Mouse (Mus musculus): Measurements from ENCODE around the gene Ppm1a. TPM values are rescaled to one million over a fixed set of nuclear protein-coding genes. Genes with fewer than 3 reads are reported as not detected.

Gene Ppm1a
- polyA plus RNA-seq, 1 experiment from 2014 or later, result 59.5 TPM

DNA sequence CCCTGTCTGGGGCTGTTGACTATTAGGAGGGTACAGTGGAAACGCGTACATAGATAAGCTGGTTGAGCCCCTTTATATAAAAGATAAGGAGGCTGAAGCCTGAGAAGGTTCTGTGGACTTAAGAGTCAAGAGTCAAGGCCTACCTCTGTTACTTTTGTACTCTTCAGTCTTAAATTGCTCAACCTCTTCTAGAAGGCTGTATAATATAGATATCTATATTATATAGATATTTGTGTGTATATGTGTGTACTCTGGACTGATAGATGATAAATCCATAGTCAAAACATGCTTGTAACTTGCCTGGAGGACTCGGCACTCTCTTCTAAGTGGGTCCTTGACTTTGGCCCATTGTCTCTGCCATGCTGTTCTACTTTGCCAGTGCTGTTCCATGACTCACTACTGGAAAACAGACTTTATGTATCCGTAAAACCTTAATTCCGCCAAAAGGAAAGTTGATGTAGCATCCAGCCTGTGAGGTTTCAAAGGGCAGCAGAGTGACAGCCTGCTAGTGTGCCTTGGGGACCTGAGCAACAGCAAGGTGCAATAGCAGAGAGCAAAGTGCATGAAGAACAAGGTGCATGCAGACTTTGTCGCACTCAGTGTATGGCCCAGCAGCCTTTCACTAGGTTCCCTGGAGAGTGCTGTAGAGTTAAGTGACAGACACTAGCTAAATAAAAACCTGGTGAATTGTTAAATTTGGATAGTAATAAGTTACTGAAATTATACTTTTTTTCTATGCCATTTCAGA is 28.1 kb downstream of the Ppm1a start:
- no peak overlapping the region for H3K4me3 ChIP-seq (ENCODE audit: low read depth, low read length)
- H3K4me2 ChIP-seq (ENCODE audit: low read depth, low read length, severe bottlenecking), result no peak overlapping the region
- ATAC-seq (replicated peaks; ENCODE audit: low FRiP score), result no peak
- no peaks in the 10 kb centered on the region for H3K4me1 ChIP-seq (replicated peaks; ENCODE audit: control insufficient read depth, insufficient read depth, low read length)
- no peak for DNase-seq (ENCODE audit: low spot score)
- no peaks in the 10 kb centered on the region for H3K9me3 ChIP-seq (ENCODE audit: control insufficient read depth, low read length)
- no peak overlapping the region for H3K9ac ChIP-seq (ENCODE audit: low read length)
- no peak overlapping the region for H3K27ac ChIP-seq (ENCODE audit: low read depth, low read length)
- WGBS, result 97% methylated on average over 6 of the region's 6 CpGs
- no peaks in the 10 kb centered on the region for H3K27me3 ChIP-seq (ENCODE audit: control insufficient read depth, insufficient read depth, low read length)
- H3K36me3 ChIP-seq (ENCODE audit: control insufficient read depth, insufficient read depth, low read length), result peaks cover 3% of the 10 kb centered on the region; the same call in 1 of the 2 replicates

DNA sequence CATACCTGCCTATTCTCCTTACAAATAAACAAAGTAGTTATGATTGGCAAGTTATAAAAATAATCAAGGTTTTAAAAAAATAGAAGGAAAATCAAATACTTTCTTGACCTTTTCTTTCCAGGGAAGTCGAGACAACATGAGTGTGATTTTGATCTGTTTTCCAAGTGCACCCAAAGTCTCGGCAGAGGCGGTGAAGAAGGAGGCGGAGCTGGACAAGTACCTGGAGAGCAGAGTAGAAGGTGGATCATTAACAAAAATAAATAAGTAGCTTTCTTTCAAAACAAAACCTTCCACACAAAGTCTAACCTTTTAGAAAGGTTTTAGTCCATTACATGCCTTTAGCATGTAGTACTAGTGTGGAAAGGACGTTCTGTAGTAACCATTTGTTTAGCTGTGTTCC is 29.3 kb downstream of the Ppm1a start:
- 93% methylated on average over 5 of the region's 5 CpGs for WGBS
- no peak overlapping the region for H3K9ac ChIP-seq (ENCODE audit: low read length)
- H3K4me1 ChIP-seq (replicated peaks; ENCODE audit: control insufficient read depth, insufficient read depth, low read length), result no peaks in the 10 kb centered on the region
- no peak overlapping the region for H3K27ac ChIP-seq (ENCODE audit: low read depth, low read length)
- DNase-seq (ENCODE audit: low spot score) (no peak), ATAC-seq (replicated peaks; ENCODE audit: low FRiP score) (no peak)
- no peak overlapping the region for H3K4me3 ChIP-seq (ENCODE audit: low read depth, low read length)
- H3K9me3 ChIP-seq (ENCODE audit: control insufficient read depth, low read length), result no peaks in the 10 kb centered on the region
- no peaks in the 10 kb centered on the region for H3K27me3 ChIP-seq (ENCODE audit: control insufficient read depth, insufficient read depth, low read length)
- H3K36me3 ChIP-seq (ENCODE audit: control insufficient read depth, insufficient read depth, low read length), result peaks cover 3% of the 10 kb centered on the region; the same call in 1 of the 2 replicates
- no peak overlapping the region for H3K4me2 ChIP-seq (ENCODE audit: low read depth, low read length, severe bottlenecking)

GRCm38 (mm10) chr12:72786986-72787385 is 29.7 kb downstream of the Ppm1a start:
- H3K27me3 ChIP-seq (ENCODE audit: control insufficient read depth, insufficient read depth, low read length), result no peaks in the 10 kb centered on the region
- no peaks in the 10 kb centered on the region for H3K4me1 ChIP-seq (replicated peaks; ENCODE audit: control insufficient read depth, insufficient read depth, low read length)
- no peak overlapping the region for H3K4me3 ChIP-seq (ENCODE audit: low read depth, low read length)
- DNase-seq (ENCODE audit: low spot score), result no peak
- no peak overlapping the region for H3K27ac ChIP-seq (ENCODE audit: low read depth, low read length)
- no peaks in the 10 kb centered on the region for H3K9me3 ChIP-seq (ENCODE audit: control insufficient read depth, low read length)
- WGBS, result 94% methylated on average over 4 of the region's 4 CpGs
- H3K4me2 ChIP-seq (ENCODE audit: low read depth, low read length, severe bottlenecking), result no peak overlapping the region
- peaks cover 3% of the 10 kb centered on the region; the same call in 1 of the 2 replicates for H3K36me3 ChIP-seq (ENCODE audit: control insufficient read depth, insufficient read depth, low read length)
- H3K9ac ChIP-seq (ENCODE audit: low read length), result no peak overlapping the region
- ATAC-seq (replicated peaks; ENCODE audit: low FRiP score), result no peak

DNA sequence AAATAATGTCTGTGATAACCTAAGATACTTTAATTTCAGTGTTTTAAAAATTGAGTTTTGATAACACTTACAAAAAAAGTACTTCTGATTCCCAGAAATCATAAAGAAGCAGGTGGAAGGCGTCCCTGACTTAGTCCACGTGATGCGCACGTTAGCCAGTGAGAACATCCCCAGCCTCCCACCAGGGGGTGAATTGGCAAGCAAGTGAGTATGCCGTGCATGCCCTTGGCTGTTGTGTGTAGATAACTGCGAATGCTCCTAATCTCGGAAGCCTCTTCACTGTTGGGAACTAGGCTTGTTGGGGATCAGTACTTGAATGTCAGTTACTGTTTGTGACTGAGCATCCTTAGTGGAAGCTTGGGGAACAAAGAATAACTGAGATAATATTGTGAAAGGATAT is 33.3 kb downstream of the Ppm1a start:
- ATAC-seq (replicated peaks; ENCODE audit: low FRiP score) (no peak), DNase-seq (ENCODE audit: low spot score) (no peak)
- 72% methylated on average over 7 of the region's 7 CpGs for WGBS
- no peak overlapping the region for H3K4me3 ChIP-seq (ENCODE audit: low read depth, low read length)
- no peak overlapping the region for H3K27ac ChIP-seq (ENCODE audit: low read depth, low read length)
- no peaks in the 10 kb centered on the region for H3K4me1 ChIP-seq (replicated peaks; ENCODE audit: control insufficient read depth, insufficient read depth, low read length)
- no peak overlapping the region for H3K4me2 ChIP-seq (ENCODE audit: low read depth, low read length, severe bottlenecking)
- H3K9ac ChIP-seq (ENCODE audit: low read length), result no peak overlapping the region
- H3K36me3 ChIP-seq (ENCODE audit: control insufficient read depth, insufficient read depth, low read length), result no peaks in the 10 kb centered on the region; the same call in 1 of the 2 replicates
- H3K27me3 ChIP-seq (ENCODE audit: control insufficient read depth, insufficient read depth, low read length), result no peaks in the 10 kb centered on the region
- no peaks in the 10 kb centered on the region for H3K9me3 ChIP-seq (ENCODE audit: control insufficient read depth, low read length)

DNA sequence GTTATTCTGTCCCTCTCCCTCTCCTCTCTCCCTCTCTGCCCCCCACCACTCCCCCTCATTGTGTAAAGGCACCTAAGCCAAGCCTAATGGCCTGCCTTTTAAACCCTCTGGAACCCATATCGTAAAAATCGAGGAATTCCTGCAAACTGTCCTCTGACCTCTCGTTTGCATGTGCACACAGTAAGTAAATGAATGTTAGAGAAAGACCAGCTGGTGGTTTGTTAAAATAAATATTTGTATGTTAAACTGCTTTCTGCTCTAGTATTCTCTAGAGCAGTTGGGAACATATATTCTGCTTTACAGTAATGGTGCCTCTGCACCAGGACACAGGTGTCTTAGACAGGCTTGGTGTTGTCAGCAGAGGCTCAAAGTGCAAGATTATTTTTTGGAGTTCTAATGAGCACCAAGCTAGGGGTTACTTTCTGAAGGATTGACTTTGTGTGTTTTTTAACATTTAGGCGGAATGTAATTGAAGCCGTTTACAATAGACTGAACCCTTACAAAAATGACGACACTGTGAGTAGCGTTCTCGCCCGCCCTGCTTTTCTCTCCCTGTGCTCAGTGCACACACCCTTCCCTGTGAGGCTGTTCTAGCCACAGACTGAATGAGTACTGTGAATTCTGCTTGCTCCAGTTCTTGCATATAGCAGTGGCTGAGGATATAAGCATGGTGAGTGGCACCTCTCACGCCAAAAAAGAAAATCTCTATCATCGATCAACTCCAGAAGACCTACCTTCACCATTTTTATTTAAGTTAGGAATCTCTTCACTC is 35.3 kb downstream of the Ppm1a start:
- Histone ChIP-seq H3K27me3 (ENCODE audit: control insufficient read depth, insufficient read depth, low read length) (no peaks in the 10 kb centered on the region), H3K36me3 (ENCODE audit: control insufficient read depth, insufficient read depth, low read length) (no peaks in the 10 kb centered on the region; the same call in 1 of the 2 replicates), H3K9ac (ENCODE audit: low read length) (no peak overlapping the region), H3K4me1 (replicated peaks; ENCODE audit: control insufficient read depth, insufficient read depth, low read length) (no peaks in the 10 kb centered on the region), H3K9me3 (ENCODE audit: control insufficient read depth, low read length) (no peaks in the 10 kb centered on the region), H3K4me2 (ENCODE audit: low read depth, low read length, severe bottlenecking) (no peak overlapping the region), H3K27ac (ENCODE audit: low read depth, low read length) (no peak overlapping the region), H3K4me3 (ENCODE audit: low read depth, low read length) (no peak overlapping the region)
- ATAC-seq (replicated peaks; ENCODE audit: low FRiP score) (no peak), DNase-seq (ENCODE audit: low spot score) (no peak)
- 92% methylated on average over 11 of the region's 11 CpGs for WGBS

GRCm38 (mm10) chr12:72793983-72794382 is 36.7 kb downstream of the Ppm1a start:
- H3K27me3 ChIP-seq (ENCODE audit: control insufficient read depth, insufficient read depth, low read length), result no peaks in the 10 kb centered on the region
- no peak overlapping the region for H3K4me3 ChIP-seq (ENCODE audit: low read depth, low read length)
- no peak overlapping the region for H3K9ac ChIP-seq (ENCODE audit: low read length)
- no peaks in the 10 kb centered on the region for H3K4me1 ChIP-seq (replicated peaks; ENCODE audit: control insufficient read depth, insufficient read depth, low read length)
- ATAC-seq (replicated peaks; ENCODE audit: low FRiP score), result no peak
- no peak overlapping the region for H3K4me2 ChIP-seq (ENCODE audit: low read depth, low read length, severe bottlenecking)
- H3K36me3 ChIP-seq (ENCODE audit: control insufficient read depth, insufficient read depth, low read length), result no peaks in the 10 kb centered on the region; the same call in 1 of the 2 replicates
- 96% methylated on average over 8 of the region's 8 CpGs for WGBS
- no peak for DNase-seq (ENCODE audit: low spot score)
- H3K27ac ChIP-seq (ENCODE audit: low read depth, low read length), result no peak overlapping the region
- no peaks in the 10 kb centered on the region for H3K9me3 ChIP-seq (ENCODE audit: control insufficient read depth, low read length)

DNA sequence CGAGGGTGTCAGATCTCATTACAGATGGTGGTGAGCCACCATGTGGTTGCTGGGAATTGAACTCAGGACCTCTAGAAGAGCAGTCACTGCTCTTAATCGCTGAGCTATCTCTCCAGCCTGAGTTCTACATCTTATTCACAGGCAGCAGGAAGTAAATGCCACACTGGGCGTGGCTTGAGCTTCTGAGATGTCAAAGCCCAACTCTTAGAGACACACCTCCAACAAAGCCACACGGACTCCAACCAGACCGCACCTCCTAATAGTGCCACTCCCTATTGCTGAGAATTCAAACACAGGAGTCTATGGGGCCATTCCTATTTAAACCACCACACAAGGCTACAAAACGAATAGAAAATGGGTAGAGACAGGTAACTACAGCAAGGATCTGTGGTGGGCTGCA is 52.5 kb downstream of the Ppm1a start:
- no peaks in the 10 kb centered on the region for H3K9me3 ChIP-seq (ENCODE audit: control insufficient read depth, low read length)
- no peak overlapping the region for H3K4me2 ChIP-seq (ENCODE audit: low read depth, low read length, severe bottlenecking)
- no peak for ATAC-seq (replicated peaks; ENCODE audit: low FRiP score)
- H3K27me3 ChIP-seq (ENCODE audit: control insufficient read depth, insufficient read depth, low read length), result no peaks in the 10 kb centered on the region
- H3K36me3 ChIP-seq (ENCODE audit: control insufficient read depth, insufficient read depth, low read length), result no peaks in the 10 kb centered on the region; the same call in 1 of the 2 replicates
- no peak overlapping the region for H3K9ac ChIP-seq (ENCODE audit: low read length)
- no peak overlapping the region for H3K27ac ChIP-seq (ENCODE audit: low read depth, low read length)
- H3K4me1 ChIP-seq (replicated peaks; ENCODE audit: control insufficient read depth, insufficient read depth, low read length), result no peaks in the 10 kb centered on the region
- no peak for DNase-seq (ENCODE audit: low spot score)
- WGBS, result 83% methylated on average over 6 of the region's 6 CpGs
- no peak overlapping the region for H3K4me3 ChIP-seq (ENCODE audit: low read depth, low read length)

- Histone ChIP-seq H3K4me1 (replicated peaks; ENCODE audit: control insufficient read depth, insufficient read depth, low read length) (no peaks in the 10 kb centered on the region), H3K27me3 (ENCODE audit: control insufficient read depth, insufficient read depth, low read length) (no peaks in the 10 kb centered on the region), H3K27ac (ENCODE audit: low read depth, low read length) (no peak overlapping the region), H3K4me2 (ENCODE audit: low read depth, low read length, severe bottlenecking) (no peak overlapping the region), H3K36me3 (ENCODE audit: control insufficient read depth, insufficient read depth, low read length) (no peaks in the 10 kb centered on the region; the same call in 1 of the 2 replicates), H3K9ac (ENCODE audit: low read length) (no peak overlapping the region), H3K4me3 (ENCODE audit: low read depth, low read length) (no peak overlapping the region), H3K9me3 (ENCODE audit: control insufficient read depth, low read length) (no peaks in the 10 kb centered on the region)
- ATAC-seq (replicated peaks; ENCODE audit: low FRiP score) (no peak), DNase-seq (ENCODE audit: low spot score) (no peak)
- 84% methylated on average over 3 of the region's 3 CpGs for WGBS
Measured at GRCm38 (mm10) chr12:72811588-72811987, 54.3 kb downstream of the Ppm1a start.

All from forebrain, embryonic 11.5 days (tissue).